ENCODE assay signal across 8 mouse cellular contexts in genomic region chr13:103751421-103751820, GRCm38 (mm10). TPM values are rescaled to one million over a fixed set of nuclear protein-coding genes. Genes with fewer than 3 reads are reported as not detected.
DNase-seq lines count a peak whose midpoint lies in the region; ATAC-seq and TF ChIP-seq lines count a peak whose summit lies in the region.
"Had no signal": no experiment of that assay in that cellular context is flagged by ENCODE, and none has a peak within 500 bp of the region (broad histone marks: within the 10 kb centered on the region; RNA-seq: fewer than 3 reads in every experiment).

No protein-coding gene starts in this region.

- no peak overlapping the region for H3K27ac ChIP-seq in hindbrain, postnatal 0 days
- H3K27ac ChIP-seq in hindbrain, embryonic 10.5 days = no peak overlapping the region
- H3K27ac ChIP-seq: embryonic facial prominence, embryonic 13.5 days had no signal

- peaks cover 36% of the 10 kb centered on the region for H3K36me3 ChIP-seq in hindbrain, postnatal 0 days (ENCODE audit: insufficient read depth, low read length)
- peaks cover 96% of the 10 kb centered on the region for H3K36me3 ChIP-seq in hindbrain, embryonic 10.5 days

- no peak overlapping the region for H3K4me2 ChIP-seq in hindbrain, postnatal 0 days (ENCODE audit: low read depth, low read length)
- H3K4me2 ChIP-seq: embryonic facial prominence, embryonic 13.5 days had no signal

- no peaks in the 10 kb centered on the region for H3K4me1 ChIP-seq in hindbrain, postnatal 0 days (ENCODE audit: insufficient read depth, low read length)
- no peaks in the 10 kb centered on the region for H3K4me1 ChIP-seq in hindbrain, embryonic 10.5 days (replicated peaks)
- H3K4me1 ChIP-seq: embryonic facial prominence, embryonic 13.5 days had no signal

- peak; percentile 64 for TF ChIP-seq CTCF in hindbrain, postnatal 0 days (IDR thresholded peaks at IDR 0.05; ENCODE audit: low read depth)

- no peak overlapping the region for H3K4me3 ChIP-seq in hindbrain, postnatal 0 days (ENCODE audit: low read length)
- no peak overlapping the region for H3K4me3 ChIP-seq in hindbrain, embryonic 10.5 days
- H3K4me3 ChIP-seq: embryonic facial prominence, embryonic 13.5 days had no signal

- H3K9ac ChIP-seq in hindbrain, postnatal 0 days (replicated peaks; ENCODE audit: low read length) = no peak overlapping the region
- H3K9ac ChIP-seq: embryonic facial prominence, embryonic 13.5 days had no signal

- ATAC-seq in hindbrain, postnatal 0 days = no peak
- peak; percentile 88 for ATAC-seq in megakaryocyte, adult 5-6 weeks (ENCODE audit: poor library complexity, severe bottlenecking)

- peak; percentile 82 for DNase-seq in hindbrain, postnatal 0 days (ENCODE audit: low spot score)
- no peak for DNase-seq in hindbrain, embryonic 10.5 days (ENCODE audit: low spot score)
- DNase-seq in thymus, postnatal 4 days = peak; percentile 44
- DNase-seq in thymus, postnatal 36 days = no peak
- peak; percentile 34 for DNase-seq in c-Kit-positive CD71-positive TER-119-positive erythroid progenitor cells, embryonic 14.5 days (ENCODE audit: low spot score)
- DNase-seq in yolk sac, embryonic 10.5 days (ENCODE audit: low spot score) = no peak

- 56% methylated on average over 3 of the region's 3 CpGs for WGBS in hindbrain, postnatal 0 days
- 74% methylated on average over 3 of the region's 3 CpGs for WGBS in hindbrain, embryonic 10.5 days

- no peaks in the 10 kb centered on the region for H3K9me3 ChIP-seq in hindbrain, postnatal 0 days (ENCODE audit: low read length)
- H3K9me3 ChIP-seq in hindbrain, embryonic 10.5 days = no peaks in the 10 kb centered on the region
- H3K9me3 ChIP-seq: embryonic facial prominence, embryonic 13.5 days had no signal

- H3K27me3 ChIP-seq in hindbrain, postnatal 0 days (ENCODE audit: insufficient read depth, low read length) = no peaks in the 10 kb centered on the region
- no peaks in the 10 kb centered on the region for H3K27me3 ChIP-seq in hindbrain, embryonic 10.5 days (ENCODE audit: insufficient read depth, poor library complexity, severe bottlenecking)
- H3K27me3 ChIP-seq: embryonic facial prominence, embryonic 13.5 days had no signal

RNA-seq across cellular contexts. Expression of gene Srek1, which starts 23.0 kb away (rescaled TPM):
- total RNA-seq in hindbrain, postnatal 0 days (2014; rRNA removed) = 22.1 and 26.4 TPM in 2 replicates
- polyA plus RNA-seq in hindbrain, postnatal 0 days (2015; fragmentation: Nextera tagmentation; extraction: Ambion mirVana) = 46.0 and 51.6 TPM in 2 replicates
- polyA plus RNA-seq in hindbrain, embryonic 10.5 days (2016; fragmentation: Nextera tagmentation; extraction: Ambion mirVana) = 66.0 and 87.0 TPM in 2 replicates
- 19.0 and 25.3 TPM in 2 replicates for total RNA-seq in megakaryocyte, adult 5-6 weeks (2015)
- total RNA-seq in megakaryocyte, adult 5-6 weeks (2017) = 49.4 and 51.2 TPM in 2 replicates

Comparison
In these comparisons a context has a peak if more than half of its experiments do, and no peak if none do; other contexts are left out.
1. DNase-seq: peak in hindbrain, postnatal 0 days (single experiment), thymus, postnatal 4 days (single experiment) and c-Kit-positive CD71-positive TER-119-positive erythroid progenitor cells, embryonic 14.5 days (single experiment); none in hindbrain, embryonic 10.5 days (single experiment), thymus, postnatal 36 days (0 of 2) and yolk sac, embryonic 10.5 days (single experiment).